Mouse (Mus musculus) myocyte (in vitro differentiated cells): ENCODE results near the gene Slc41a2.

Experiments used
- E2F4 ChIP-seq: IDR thresholded peaks from one replicate; pipeline ENCODE4 v1.6.1; 2011; ENCODE audit warnings: mild to moderate bottlenecking, control low read depth, moderate library complexity; ENCODE audit not compliant: insufficient read depth
- POLR2A ChIP-seq: IDR thresholded peaks from one replicate; pipeline ENCODE4 v1.6.1; 2011; ENCODE audit warnings: low read depth, mild to moderate bottlenecking, control low read depth, moderate library complexity; ENCODE audit not compliant: insufficient read length
- SRF ChIP-seq: IDR thresholded peaks from one replicate; pipeline ENCODE4 v1.6.1; 2011; ENCODE audit warnings: low read depth; ENCODE audit not compliant: control insufficient read depth, insufficient read length

GRCm38 (mm10) chr10:83242106-83242686 lies 95.5 kb downstream of the Slc41a2 start:
- TF ChIP-seq SRF (no peak), POLR2A (no peak), E2F4 (no peak)
